Mouse (Mus musculus) Patski (cell line): ENCODE results near the gene Pdzd4. TPM values are rescaled to one million over a fixed set of nuclear protein-coding genes. Genes with fewer than 3 reads are reported as not detected.

Source experiments
- ATAC-seq: fragments of 100-300 bp; one replicate; pipeline ENCODE4 v1.8.0; 2021
- CTCF ChIA-PET: fragments of 350-600 bp; sonication (Branson Sonifier 250); formaldehyde crosslinking; loops from one replicate; lab custom pipeline; 2022; ENCODE audit warnings: inconsistent platforms; lab: Charles Lee
- POLR2A ChIA-PET: fragments of 350-600 bp; sonication (Branson Sonifier 250); formaldehyde crosslinking; loops from one replicate; lab custom pipeline; 2022; ENCODE audit warnings: antibody characterized with exemption, inconsistent platforms; lab: Charles Lee
- DNase-seq: peaks from one replicate; pipeline ENCODE4 v3.0.0-alpha.2; 2011; ENCODE audit warnings: low read depth, low spot score
- H3K27me3 ChIP-seq: fragments of 371-371 bp; one replicate; pipeline ENCODE4 v1.5.1; 2021
- CTCF ChIP-seq: fragments of 100-300 bp; IDR thresholded peaks from one replicate; pipeline ENCODE4 v1.5.1; 2021
- in situ Hi-C: fragments of 300-500 bp; cut with MboI; formaldehyde crosslinking; loops from 3 replicates; pipeline ENCODE4 v1.11.1; 2018; ENCODE audit warnings: low pct_unique_long_range_greater_than_20kb, mixed read lengths
- polyA plus RNA-seq: library from polyadenylated mRNA; unstranded; gene quantifications from one replicate; pipeline ENCODE4 v1.2.3, GENCODE M21; 2021

Pdzd4 gene
- polyA plus RNA-seq, 1 experiment from 2014 or later = 30.5 TPM

DNA sequence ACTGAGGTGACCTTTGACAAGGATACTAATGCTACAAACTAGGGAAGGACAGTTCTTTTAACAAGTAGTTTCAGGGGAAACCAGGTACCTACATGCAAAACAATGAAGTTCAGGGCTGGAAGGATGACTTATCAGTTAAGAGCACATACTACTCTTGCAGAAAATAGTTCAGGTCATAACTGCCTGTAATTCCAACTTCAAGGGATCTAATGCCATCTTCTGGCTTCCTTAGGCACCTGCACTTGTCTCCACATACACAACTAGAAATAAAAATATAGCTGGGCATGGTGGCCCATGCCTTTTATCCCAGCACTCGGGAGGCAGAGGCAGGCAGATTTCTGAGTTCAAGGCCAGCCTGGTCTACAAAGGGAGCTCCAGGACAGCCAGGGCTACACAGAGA lies 75.8 kb downstream of the Pdzd4 start:
- no peak for DNase-seq
- in situ Hi-C loops = no loop called here
- POLR2A ChIA-PET = no interaction called here
- no peak for ATAC-seq
- no peak for TF ChIP-seq CTCF
- H3K27me3 ChIP-seq = peaks cover 6% of the 10 kb centered on the region
- CTCF ChIA-PET = interaction anchor here (1.4 kb wide), 1 partner anchor 14 kb away, joined by 3 read pairs; no protein-coding TSS in a partner anchor

DNA sequence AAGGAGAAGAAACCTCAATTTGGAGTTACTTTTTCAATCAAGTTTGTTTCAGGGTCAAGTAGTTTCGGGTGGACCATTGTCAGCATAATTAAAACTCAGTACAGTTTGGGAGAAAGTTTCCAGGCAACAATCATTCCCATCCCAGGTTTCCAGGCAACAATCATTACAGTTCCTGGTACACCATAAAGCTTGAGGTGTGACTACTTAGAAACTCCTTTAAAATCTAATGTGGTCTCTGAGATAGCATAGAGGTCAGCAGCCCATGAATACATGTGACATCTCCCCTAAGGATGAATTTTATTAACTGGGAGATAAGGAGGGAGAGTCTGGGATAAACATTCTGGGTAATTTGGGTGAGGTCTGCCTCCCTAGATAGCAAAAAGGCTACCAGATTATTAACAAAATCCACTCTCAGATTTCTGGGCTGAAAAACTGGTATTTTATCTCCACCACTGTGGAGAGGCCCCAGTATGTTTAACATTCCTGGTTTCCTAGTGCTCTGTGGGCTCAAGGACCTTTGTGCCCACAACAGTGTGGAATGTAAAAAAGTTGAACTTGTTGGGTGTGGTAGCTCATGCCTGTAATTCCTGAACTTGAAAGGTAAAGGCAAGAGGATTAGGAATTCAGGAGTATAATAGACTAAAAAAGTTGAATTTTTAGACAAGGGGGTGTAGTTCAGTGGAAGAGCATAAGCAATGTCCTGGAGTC lies 79.8 kb downstream of the Pdzd4 start:
- ATAC-seq (no peak), DNase-seq (no peak)
- CTCF ChIA-PET = no interaction called here
- peaks cover 6% of the 10 kb centered on the region for H3K27me3 ChIP-seq
- in situ Hi-C loops = no loop called here
- no peak for TF ChIP-seq CTCF
- POLR2A ChIA-PET = no interaction called here

Other genes with a start within 250 kb of the Pdzd4 start
- gene Dusp9, start 185.6 kb downstream of the Pdzd4 start, polyA plus RNA-seq = 0.08 TPM
- 0.18 TPM for gene Pnck, start 164.9 kb downstream of the Pdzd4 start, polyA plus RNA-seq
- 192 TPM for gene Slc6a8, start 151.8 kb downstream of the Pdzd4 start, polyA plus RNA-seq
- gene Bcap31, start 108.8 kb downstream of the Pdzd4 start, polyA plus RNA-seq = 324 TPM
- gene Abcd1, start 108.4 kb downstream of the Pdzd4 start, polyA plus RNA-seq = 13.3 TPM
- 0.06 TPM for gene Plxnb3, start 67.9 kb downstream of the Pdzd4 start, polyA plus RNA-seq
- gene Srpk3, start 50.6 kb downstream of the Pdzd4 start, polyA plus RNA-seq = 4.0 TPM
- 275 TPM for gene Idh3g, start 38.1 kb downstream of the Pdzd4 start, polyA plus RNA-seq
- gene Ssr4, start 37.9 kb downstream of the Pdzd4 start, polyA plus RNA-seq = 194 TPM
- 0.05 TPM for gene Avpr2, start 67.1 kb upstream of the Pdzd4 start, polyA plus RNA-seq
- 320 TPM for gene L1cam, start 71.1 kb upstream of the Pdzd4 start, polyA plus RNA-seq
- 1.0 TPM for gene Arhgap4, start 96.9 kb upstream of the Pdzd4 start, polyA plus RNA-seq
- gene Naa10, start 97.0 kb upstream of the Pdzd4 start, polyA plus RNA-seq = 98.0 TPM
- 166 TPM for gene Renbp, start 105.9 kb upstream of the Pdzd4 start, polyA plus RNA-seq
- 81.1 TPM for gene Hcfc1, start 141.4 kb upstream of the Pdzd4 start, polyA plus RNA-seq
- gene Irak1, start 198.9 kb upstream of the Pdzd4 start, polyA plus RNA-seq = 106 TPM